Mouse (Mus musculus) layer of hippocampus, postnatal 10 days (tissue): ENCODE data around the gene Clcn3. TPM values are rescaled to one million over a fixed set of nuclear protein-coding genes. Genes with fewer than 3 reads are reported as not detected.

Source experiments
- DNase-seq, 2 experiments: peaks; one replicate each; pipeline ENCODE4 v3.0.0; 2021; ENCODE audit warnings: low spot score in 2 of 2
- total RNA-seq, 2 experiments: library from RNA; stranded (reverse); gene quantifications; 2 replicates each; pipeline ENCODE4 v1.2.3; 2021

Gene Clcn3
- total RNA-seq, 2 experiments from 2014 or later = 149 to 151 TPM

DNA sequence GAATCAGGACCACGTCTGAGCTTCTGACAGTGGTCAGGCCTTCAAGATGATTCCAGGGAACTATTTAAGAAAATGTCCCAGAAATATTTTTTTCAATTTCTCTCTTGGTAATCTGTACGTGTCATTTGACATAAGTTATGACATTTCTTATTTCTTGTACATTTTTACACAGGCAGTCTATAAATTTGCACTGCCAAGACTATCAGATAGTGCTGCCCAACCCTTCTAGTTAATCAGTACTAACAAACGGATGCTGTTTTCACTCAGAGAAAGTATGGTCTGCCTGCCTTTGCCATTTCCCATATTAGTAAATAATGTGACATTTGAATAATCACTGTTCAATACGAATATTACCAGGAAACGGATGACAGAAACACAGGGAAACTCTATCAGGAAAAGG is 30.3 kb downstream of the Clcn3 start:
- no peak for DNase-seq

DNA sequence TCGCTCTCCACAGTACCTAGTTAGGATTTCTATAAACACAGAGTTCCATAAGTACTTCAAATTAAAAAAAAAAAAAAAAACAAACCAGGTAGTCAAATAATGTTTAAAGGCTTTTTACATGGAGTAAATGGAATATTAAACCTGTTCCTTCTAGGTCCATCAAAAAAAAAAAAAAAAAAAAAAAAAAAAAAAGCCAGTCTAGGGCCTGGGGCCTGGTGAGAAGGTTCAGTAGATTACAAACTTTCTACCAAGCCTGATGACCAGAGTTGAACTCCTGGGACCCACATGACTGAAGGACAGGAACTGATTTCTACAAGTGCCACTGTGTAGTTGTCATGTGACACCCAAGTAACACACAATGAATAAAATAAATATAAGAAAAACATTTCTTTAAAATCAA is 31.3 kb downstream of the Clcn3 start:
- DNase-seq = no peak

GRCm38 (mm10) chr8:60951271-60951670 is 31.8 kb downstream of the Clcn3 start:
- no peak for DNase-seq

DNA sequence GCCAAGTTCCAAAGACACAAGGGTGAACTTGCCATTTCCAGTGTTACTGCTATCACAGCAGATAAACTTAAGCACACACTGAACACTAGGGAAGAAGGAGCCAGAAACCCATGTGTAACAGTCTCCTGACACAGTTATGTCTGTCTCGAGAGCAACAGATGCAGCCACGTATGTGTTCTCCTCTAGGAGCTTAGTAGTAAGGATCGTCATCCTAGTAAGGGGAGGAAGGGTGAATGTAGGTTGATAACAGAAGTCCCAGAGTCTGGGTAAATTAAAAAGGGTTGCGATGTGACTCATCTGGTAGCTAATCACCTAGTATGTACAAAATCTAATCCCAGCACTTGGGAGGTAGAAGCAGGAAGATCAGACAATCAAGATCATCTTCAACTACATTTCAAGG is 33.2 kb downstream of the Clcn3 start:
- no peak for DNase-seq

GRCm38 (mm10) chr8:60947503-60947902 is 35.6 kb downstream of the Clcn3 start:
- no peak for DNase-seq

GRCm38 (mm10) chr8:60942867-60943266 is 40.2 kb downstream of the Clcn3 start:
- DNase-seq = no peak

DNA sequence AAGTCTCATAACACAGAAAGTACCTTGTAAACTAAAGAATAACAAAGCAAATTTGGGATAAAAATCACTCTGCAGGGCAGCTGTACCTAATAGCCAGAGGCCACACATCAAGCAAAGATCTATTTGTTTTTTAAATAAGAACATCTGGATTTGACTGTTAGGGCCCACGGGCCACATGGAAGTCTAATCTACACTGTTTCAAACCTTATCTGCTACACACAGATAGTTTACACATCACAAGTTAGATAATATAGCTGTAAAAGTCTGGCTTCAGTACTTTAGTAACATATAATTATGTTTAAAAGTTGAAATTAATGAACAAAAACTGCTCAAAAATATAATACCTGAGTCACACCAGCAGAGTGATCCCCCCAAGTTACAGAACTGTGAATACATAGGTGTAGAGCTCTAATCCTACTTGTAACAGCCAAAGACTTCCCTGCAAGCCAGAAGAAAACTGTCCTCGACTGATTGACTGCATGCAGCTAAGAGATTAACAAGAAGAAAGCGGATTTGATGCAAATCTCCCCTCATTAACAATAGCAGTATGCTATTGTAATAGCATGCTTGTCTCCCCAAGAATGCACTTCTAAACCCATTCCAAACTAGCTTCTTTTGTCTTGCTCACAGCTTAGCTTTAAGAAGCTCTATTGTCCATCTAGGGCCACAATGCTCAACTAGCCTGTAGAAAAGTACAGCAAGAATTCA is 44.2 kb downstream of the Clcn3 start:
- DNase-seq = no peak

DNA sequence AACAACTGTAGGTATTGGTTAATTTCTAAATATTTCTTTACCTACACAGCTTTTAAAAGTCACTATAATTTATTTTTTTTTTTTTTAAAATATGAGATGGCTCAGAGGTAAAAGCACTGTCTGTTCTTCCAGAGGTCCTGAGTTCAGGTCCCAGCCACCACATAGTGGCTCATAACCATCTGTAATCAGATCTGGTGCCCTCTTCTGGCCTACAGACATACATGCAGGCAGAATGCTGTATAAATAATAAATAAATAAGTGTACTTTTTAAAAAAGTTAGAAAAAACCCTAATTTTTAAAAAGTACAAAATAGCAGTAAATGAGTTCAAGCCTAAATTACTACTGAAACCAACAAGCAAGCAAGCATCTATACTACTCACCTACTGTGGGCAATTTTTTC is 49.5 kb downstream of the Clcn3 start:
- no peak for DNase-seq

DNA sequence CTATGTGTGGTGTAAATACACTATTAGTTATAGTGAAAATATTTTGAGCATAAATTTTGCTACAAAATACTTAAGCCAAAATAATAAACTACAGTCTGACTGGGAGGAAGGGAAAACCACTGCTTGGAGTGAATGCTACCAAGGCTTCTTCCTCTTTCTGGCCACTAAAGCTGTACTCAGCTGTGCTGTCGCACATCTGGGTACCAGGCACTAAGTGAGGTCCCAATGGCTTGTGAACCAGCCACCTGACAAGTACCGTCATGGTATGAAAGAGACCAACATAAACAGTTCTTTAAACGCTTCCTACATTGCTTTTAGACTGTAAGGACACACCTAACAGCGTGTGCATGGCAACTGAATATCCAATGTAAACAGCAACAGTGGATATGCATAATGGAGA is 62.9 kb downstream of the Clcn3 start:
- no peak for DNase-seq

DNA sequence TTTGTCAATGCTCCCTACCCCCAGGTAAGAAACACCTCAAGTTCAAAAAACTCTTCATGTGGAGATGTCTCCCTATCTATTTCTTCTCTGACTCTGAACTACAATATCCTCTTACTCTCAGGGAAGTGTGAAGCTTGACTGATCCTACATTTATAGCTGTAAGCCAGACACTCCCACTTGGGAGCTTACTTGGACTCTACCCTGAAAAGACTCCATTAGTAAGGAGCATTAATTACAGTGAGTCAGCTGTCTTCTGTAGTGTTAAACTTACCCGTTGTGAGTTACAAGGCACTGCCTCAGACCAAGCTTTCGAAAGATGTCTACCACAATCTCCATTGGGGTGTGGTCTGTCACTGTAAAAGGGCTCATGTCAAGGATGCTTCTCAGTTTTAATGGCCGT is 64.0 kb downstream of the Clcn3 start:
- DNase-seq = no peak

- no peak for DNase-seq
Observed at GRCm38 (mm10) chr8:60912554-60912953, 70.5 kb downstream of the Clcn3 start.

DNA sequence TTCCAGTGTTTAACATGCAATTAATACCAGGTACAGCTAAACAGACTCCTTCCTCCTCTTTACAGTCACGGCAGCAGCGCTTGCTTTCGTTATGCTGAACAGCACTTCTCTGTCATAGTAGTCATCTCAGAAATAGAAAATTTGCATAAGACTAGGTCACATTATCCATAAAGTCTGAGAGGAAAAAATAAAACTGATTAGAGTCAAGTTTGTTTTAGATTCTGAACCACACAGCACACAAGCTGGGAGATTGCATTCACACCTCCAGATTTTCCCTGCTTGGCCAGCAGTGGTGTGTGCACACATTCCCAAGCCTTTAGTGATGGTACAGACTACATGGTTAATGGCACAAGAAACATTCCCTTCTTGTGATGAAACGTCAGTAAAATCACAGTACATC is 71.0 kb downstream of the Clcn3 start:
- DNase-seq = no peak

DNA sequence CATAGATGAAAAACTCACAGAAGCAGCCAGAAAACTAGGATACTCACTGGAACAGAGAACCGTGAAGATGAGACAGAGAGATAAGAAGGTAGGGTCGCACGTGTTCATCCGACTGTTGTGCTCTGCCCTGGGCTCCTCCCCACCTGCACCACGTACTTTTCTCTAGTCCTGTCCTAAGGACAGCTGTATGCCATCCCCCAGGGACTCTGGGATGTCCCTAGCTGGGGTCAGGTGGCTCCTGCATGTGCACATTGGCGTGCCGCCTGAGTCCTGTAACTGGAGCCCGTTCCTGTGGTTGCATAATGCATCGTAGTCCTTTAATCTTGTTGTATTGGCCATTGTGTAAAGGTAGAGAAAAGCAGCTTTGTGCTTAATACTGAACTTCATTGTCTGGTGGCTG is 83.0 kb downstream of the Clcn3 start:
- DNase-seq = no peak

GRCm38 (mm10) chr8:60895878-60896277 is 87.2 kb downstream of the Clcn3 start:
- no peak for DNase-seq

DNA sequence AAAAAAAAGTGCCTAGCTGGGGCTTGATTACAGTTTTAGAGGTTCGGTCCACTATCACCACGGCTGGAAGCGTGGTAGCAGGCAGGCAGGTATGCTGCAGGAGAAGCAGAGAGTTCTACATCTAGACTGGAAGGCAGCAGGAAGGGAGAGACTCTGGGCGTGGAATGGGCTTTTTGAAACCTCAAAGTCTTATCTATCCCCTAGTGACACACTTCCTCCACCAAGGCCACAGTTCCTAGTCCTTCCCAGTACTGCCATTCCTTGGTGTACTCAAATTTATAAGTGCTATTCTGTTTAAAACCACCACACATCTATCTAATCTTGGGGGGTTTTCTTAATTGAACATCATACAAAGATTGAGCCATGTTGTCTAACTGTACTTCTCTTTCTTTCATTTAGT is 91.3 kb downstream of the Clcn3 start:
- no peak for DNase-seq

DNA sequence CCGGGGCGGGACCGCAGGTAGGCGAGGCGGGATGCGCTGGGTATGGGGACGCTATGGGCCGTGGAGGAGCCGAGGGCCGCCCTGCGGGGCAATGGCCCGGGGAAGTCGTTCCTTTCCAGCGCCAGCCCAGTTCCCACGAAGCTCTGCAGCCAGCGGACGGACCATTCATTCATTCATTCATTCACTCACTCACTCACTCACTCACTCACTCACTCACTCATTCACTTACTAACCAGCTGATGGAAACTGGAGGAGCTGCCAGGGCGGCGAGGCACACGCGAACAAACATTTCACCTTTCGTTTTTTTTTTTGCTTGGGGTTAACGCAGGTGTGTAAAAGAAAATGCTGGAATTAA is 92.6 kb downstream of the Clcn3 start:
- DNase-seq = no peak

DNA sequence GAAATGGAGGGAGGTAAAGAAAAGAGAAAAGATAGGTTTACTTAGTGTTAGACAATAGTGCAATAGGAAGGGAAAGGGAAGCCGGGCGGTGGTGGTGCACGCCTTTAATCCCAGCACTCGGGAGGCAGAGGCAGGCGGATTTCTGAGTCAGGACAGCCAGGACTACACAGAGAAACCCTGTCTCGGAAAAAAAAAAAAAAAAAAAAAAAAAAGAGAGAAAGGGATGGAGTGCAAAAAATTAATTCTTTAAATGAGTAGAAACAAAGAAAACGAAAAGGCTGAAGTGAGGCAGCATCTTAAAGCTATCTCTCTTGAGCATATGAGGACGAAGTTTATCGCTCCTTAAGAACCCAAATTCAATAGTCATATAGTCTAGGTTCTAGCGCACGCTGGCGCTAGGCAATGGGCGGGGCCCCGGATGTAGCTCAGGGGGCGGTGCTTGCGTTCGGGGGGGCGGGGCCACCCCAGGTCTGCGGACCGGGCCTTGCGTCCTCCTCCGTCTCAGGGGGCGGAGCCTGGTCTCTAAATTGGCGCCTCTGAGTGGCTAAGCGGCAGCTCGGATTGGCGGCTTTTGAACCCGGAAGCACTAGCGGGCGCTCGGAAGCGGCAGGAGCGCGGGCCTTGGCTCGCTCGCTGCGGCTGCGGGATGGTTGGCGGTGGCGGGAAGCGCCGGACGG is 93.1 kb downstream of the Clcn3 start, which contains the start of gene Hpf1:
Gene Hpf1, plus strand, starts transcription at position 576 of the 677 bp plus-strand sequence.
- DNase-seq = peak; percentile 87 to 91

DNA sequence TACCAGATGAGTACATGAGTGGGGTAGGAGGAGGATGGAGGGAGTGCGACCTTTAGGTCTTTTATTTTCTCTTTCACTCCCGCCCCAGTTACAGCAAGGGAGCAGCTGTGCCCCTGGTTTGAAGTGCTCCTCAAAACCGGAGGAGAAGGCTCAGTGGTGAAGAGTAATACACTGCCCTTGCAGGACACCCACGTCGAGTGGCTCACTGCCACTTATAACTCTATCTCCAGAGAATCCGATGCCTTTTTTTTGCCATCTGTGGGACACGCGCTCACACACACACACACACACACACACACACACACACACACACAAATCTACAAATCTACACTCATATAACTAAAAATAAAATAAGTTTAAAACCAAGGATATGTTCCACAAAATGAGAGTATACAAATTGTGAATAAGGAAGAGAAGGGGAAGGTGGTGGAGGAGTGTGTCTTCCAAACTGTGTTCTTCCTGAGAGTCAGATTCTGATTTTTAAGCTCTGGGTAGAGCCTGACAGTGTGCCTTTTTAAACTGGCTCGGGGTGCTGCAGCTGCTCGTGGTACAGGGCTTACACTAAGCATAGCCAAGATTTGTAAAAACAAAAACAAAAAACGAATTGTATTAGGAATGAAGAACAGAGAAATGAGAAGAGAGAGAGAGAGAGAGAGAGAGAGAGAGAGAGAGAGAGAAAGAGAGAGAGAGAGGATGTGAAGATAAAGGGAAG is 93.8 kb downstream of the Clcn3 start:
- DNase-seq = no peak

DNA sequence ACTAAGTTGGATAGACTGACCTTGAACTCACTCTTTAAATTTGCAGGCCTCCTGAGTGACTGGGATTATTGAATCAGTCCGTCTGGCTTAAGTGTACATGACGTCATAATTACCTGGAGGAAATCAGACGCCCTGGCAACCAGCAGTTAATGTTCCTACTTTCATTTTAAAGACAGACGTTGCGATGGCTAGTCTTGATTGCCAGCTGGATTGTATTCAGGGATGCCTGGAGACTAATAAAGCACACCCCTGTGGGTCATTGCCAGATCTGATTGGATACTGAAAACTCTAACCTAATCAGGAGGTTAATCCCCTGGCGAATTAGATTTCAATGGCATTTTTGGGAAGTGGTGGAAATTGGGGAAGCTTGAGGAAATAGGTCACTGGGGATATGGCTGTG is 96.4 kb downstream of the Clcn3 start:
- no peak for DNase-seq

- no peak for DNase-seq
Observed at GRCm38 (mm10) chr8:60883419-60884137, 99.5 kb downstream of the Clcn3 start.

GRCm38 (mm10) chr8:60878617-60879016 is 104.5 kb downstream of the Clcn3 start:
- no peak for DNase-seq
